Mouse (Mus musculus): ENCODE measurements around the gene Pkd1l3.
A peak's percentile ranks its signal among the peaks of the same experiment; 100 is the strongest.

The Pkd1l3 gene

GRCm38 (mm10) chr8:109635146-109635545 lies 20.8 kb downstream of the Pkd1l3 start:
- DNase-seq, result no peak

DNA sequence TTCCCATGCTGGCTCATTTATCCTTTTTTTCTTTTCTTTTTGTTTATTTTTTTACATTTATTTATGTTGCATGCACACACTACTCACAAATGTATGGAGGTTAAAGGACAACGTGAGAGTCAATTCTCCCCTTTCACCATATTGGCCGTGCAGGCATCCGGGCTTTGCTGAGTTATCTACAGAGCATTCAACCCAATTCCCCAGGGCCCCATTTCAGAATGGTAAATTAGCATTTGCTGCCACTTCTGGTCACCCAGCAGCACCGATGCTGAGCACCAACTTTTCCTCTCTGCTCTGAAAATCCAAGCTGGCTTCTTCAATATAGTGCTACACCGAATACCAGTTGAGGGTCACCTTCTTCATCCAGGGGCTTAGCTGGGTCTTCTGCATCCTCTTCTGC lies 24.5 kb downstream of the Pkd1l3 start:
- DNase-seq, result no peak

DNA sequence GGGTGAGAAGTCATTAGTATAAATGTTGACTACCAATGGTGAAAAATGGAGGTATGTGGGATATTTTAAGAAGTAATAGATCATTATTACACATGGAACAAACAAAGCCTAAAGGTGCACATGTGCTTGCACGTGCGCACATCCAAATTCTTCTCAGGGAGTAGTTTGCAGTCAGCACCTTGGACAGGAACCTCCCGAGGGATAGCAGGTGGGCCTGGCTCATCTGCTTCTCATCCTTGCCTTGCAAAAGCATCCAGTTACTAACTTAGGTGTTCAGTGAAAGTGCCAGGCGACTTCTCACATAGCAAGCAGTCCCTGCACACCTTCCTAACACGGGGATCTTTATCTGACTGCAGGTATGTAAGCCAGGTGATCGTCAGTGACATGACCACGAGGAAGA lies 26.1 kb downstream of the Pkd1l3 start:
- DNase-seq, result no peak

DNA sequence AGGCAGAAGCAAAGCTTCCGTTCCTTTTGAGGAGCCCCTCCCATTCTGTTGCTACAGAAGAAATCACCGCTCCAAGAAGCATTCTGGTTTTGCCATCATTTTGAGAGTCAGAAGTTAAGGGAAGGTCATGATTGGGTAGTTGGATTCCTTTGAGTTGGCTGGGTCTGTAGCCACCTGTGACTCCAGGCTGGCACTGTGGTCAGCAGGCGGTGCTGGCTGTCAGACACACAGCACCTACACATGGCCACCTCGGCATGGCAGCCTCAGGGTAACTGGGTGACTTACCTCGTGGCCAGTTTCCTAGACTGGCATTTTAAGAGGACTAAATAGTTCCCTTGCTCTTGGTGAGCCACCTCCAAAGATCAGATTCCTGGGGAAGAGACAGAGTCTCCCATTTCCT lies 26.9 kb downstream of the Pkd1l3 start:
- DNase-seq, result no peak

DNA sequence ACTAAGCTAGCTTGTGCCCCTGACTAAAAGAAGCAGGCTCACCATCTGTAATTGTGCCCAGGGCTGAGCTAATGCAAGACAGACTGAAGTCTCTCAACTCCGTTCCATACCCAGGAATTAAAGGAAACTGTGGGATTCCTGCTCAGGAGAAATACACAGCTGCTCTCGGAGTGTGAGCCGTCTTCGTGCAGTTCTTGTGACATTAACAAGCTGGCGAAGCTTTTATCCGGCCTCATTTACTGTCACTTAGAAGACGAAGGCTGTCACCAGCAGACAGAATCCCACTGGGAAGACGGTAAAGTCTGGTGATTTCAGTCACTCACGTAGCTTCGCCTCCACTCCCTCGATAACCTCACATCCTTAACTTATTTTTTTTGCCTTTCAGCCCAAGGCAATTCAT lies 33.0 kb downstream of the Pkd1l3 start:
- DNase-seq, result no peak

DNA sequence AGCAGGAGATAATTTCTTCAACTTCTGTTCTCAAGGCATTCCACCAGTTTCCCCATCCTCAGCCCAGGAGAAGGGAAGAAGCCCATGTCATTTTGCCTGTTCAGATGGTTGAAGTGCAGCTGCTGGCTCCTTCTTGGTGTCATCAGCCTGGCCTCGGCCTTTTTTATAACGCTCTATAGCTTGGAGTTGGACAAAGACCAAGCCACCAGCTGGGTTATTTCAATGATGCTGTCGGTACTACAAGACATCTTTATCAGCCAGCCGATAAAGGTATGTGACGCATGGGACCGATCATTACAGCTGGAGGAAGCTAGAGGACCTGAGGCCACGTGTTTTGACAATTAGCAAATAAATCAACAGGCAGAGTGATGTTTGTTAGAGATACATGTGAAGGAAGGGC lies 34.2 kb downstream of the Pkd1l3 start:
- DNase-seq, result no peak

DNA sequence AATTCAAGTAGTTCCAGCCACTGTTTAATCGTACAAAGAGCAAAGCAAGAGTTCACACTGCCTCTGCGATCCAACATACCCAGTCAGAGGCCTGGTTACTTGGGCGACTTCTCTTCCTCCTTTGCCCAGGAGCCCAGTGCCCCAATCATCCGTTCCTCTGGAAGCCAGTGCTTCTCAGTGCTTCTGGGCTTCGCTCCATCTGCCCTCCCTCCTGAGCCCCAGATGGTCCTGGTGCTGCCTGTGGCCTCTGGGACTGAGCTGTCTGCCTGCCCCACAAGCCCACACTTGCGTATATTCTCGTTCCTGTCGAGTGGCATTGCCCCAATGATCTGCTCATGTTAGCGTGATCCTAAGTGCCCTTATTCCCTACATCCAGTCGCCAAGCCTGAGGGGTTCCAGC lies 36.5 kb downstream of the Pkd1l3 start:
- no peak for DNase-seq

DNA sequence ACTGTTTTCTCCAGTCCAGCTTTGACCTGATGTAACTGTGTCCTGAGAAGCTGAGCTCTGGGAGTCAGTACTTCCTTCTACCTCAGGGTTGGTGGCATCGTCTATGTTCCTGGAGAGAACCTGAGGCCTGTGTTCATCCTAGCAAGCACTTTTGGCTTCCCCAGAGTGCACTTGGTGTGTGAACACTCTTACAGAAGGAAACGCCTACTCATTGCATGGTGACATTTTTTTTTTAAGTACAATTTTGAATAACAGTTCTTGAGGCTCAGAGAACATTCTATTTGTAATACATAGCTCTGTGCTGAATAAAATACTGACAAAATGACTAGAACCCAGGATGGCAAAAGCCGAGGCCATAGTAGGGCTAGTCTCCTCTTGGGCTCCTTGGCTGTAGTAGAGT lies 42.5 kb downstream of the Pkd1l3 start:
- no peak for DNase-seq

DNA sequence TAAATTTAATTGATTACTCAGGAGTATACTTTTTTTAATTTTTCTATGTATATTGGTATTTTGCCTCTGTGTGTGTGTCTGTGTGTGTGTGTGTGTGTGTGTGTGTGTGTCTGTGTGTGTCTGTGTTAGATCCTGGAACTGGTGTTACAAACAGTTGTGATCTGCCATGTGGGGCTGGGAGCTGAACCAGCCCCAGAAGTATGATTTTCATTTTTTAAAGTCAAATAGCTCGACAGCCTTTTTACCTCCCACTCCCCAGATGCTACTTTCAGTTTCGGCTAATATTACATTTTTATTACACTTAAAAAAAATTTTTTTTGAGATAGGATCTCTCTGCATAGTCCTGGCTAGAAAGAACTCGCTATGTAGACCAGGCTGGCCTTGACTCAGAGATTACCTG lies 48.0 kb downstream of the Pkd1l3 start:
- no peak for DNase-seq

DNA sequence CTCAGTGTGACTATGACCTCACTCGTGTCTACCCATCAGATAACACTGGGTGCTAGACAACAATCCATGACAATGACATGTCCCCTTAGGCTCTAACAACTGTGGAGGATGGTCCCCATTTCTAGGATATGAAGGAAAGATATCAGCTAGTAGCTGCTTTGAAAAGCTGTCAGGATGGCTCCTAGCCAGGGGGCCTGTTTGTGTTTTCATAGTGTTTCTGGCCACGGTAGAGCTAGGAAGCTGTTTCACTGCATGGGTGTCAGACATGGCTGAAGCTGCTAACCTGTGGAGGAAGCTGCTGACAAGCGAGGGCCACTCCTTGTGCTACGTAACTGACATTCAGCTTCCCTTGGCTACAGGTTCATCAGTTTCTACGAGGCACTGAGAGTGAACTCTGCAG lies 52.3 kb downstream of the Pkd1l3 start:
- no peak for DNase-seq

GRCm38 (mm10) chr8:109672656-109673055 lies 58.3 kb downstream of the Pkd1l3 start:
- no peak for DNase-seq

GRCm38 (mm10) chr8:109673596-109673995 lies 59.3 kb downstream of the Pkd1l3 start:
- no peak for DNase-seq

GRCm38 (mm10) chr8:109675896-109676643 lies 61.8 kb downstream of the Pkd1l3 start:
- DNase-seq, result no peak

GRCm38 (mm10) chr8:109681535-109681934 lies 67.2 kb downstream of the Pkd1l3 start:
- DNase-seq, result no peak

GRCm38 (mm10) chr8:109682120-109682519 lies 67.8 kb downstream of the Pkd1l3 start:
- DNase-seq, result no peak

- no peak for DNase-seq
Observed at GRCm38 (mm10) chr8:109687248-109687647, 72.9 kb downstream of the Pkd1l3 start.

DNA sequence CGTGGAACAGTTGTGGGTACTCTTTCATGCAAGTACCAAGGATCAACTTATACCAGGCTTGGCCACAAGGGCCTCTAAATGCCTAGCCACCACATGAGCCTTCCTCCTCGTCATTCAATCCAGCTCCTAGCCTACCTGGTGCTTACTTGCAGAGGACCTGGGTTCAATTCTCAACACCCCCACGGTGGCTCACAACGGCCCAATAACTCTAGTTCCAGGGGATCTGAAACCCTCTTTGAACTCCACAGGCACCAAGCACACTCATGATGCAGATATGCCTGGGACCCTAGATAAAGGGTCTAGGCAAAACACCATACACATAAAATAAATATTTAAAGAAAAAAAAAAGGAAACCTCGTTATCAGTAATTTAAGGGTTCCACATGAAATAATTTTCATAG lies 77.5 kb downstream of the Pkd1l3 start:
- no peak for DNase-seq

DNA sequence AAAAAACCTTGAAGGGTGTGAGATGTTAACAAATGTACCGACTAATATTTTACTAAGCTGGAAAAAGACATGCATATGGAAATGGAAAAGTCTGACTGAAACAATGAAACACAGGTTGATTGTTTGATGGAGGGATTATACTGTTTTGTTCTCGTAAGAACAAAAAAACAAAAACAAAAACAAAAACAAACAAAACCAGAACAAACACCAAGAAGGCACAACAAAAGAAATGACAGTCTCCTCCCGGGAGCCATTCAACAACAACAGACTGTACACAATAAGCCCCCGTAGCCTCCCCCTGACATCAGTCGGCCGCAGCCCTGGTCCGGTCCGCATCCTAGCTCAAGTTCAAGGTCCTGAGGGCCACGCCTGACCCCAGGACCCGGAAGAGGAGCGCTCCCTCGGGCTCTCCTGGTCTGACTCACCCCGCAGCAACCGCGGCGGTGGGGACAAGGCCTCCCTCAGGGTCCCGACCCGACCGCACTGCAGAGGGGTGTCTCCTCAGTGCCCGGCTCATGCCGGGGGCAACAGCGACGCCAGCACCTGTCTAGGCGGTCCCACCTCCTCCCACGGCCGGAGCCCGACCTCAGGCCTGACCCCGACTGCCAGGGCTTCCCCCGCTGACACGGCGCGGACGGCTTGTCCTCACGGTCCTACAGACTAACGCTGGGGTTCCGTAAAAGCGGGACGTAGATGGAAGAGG lies 78.3 kb downstream of the Pkd1l3 start:
- DNase-seq, result peak; percentile 74

DNA sequence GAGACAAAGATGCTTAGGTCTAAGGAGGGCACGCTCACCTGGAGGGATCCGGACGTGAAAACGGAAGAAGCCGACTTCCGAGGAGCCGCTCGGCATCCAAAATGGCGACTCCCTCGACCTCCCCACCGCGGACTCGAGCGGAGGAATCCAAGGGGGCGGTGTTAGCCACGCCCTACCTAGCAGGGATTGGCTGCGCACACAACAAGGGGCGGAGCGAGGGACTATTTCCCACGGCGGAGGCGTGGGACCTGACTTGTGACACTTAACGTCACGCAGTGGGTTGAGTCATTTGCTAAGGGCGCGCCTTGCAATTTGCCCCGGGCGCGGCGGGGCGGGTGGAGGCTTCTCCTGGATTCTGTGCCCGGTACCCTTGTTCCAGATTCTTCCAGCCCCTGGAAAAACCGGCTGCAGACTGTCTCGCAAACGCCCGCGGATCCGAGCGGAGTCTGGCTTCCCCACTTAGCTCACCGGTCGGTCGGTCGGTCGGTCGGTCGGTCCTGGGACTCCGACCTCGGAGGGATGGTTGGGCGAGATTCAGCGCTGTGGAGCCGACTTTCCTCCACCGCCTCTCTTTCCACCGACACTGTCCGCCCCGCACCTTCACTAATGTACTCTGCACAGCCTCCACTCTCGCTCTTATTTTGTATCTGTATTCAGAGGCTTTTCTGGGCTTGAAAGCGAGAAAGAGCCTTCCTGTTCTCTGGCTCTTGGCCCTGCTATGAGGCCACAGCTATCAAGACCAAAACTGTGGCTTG lies 79.0 kb downstream of the Pkd1l3 start, which contains the start of gene Ist1:
Ist1 (minus strand) TSS at position 115 of the 755 bp plus-strand sequence.
- peak; percentile 99 for DNase-seq

DNA sequence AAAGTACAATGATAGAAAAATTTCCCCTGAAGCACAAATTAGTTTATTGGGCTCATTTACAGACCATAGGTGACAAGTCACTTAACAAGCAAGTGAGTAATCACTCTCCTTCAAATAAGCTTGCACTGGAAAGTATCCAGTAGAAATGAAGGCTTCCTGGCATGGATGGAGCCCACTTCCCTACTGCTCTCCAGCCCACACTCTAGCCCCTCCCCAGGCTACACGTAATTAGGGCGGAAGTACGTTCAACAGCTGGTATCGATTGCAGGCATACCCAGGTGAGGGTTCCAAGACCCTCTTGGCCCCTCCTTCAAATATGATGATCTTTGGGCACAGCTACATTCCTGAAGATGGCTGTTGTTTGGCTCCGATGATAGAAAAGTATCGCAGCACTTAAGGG lies 79.8 kb downstream of the Pkd1l3 start:
- DNase-seq, result no peak

GRCm38 (mm10) chr8:109697754-109698153 lies 83.4 kb downstream of the Pkd1l3 start:
- DNase-seq, result no peak

GRCm38 (mm10) chr8:109698477-109698876 lies 84.2 kb downstream of the Pkd1l3 start:
- no peak for DNase-seq

DNA sequence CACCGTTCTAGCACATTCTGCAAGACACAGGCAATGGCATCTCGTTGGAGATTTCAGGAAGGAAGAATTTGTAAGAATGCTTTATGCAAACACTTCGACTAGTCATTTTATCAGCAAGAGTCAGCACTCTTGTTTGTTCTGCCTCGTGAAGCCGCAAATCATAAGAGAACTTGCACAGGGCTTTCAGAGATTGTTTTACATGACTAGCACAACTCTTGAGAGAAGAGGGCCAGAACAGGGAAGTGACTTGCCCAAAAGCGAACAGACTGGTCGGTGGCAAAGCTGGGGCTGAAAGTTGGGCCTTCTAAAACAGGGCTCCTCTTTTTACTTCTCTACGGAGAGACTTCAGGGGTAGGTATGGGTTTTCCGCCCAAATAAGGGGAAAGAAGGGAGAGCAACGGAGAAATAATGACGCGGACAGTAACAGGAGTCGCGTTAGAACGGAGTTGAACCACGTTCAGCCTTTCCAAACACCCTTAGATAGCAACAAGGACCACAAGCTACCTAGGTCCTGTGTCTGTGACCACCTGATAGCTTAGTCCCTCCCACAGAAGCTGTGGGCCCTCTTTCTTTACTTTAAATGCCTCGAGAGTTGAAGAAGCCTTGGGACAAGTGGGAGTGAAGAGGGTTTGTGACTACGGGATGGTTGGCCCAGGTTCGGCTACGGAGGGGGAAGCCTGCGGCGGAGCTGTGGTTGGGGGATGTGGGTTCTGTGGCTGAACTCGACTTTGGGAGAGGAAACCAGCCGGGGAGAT lies 90.4 kb downstream of the Pkd1l3 start:
- DNase-seq, result peak; percentile 6

Measured in liver (tissue).